Mouse (Mus musculus): ENCODE data around the gene Tcf3. TPM values are rescaled to one million over a fixed set of nuclear protein-coding genes. Genes with fewer than 3 reads are reported as not detected.

Tcf3 gene
- total RNA-seq, 1 experiment from 2014 or later, result 54.4 TPM

DNA sequence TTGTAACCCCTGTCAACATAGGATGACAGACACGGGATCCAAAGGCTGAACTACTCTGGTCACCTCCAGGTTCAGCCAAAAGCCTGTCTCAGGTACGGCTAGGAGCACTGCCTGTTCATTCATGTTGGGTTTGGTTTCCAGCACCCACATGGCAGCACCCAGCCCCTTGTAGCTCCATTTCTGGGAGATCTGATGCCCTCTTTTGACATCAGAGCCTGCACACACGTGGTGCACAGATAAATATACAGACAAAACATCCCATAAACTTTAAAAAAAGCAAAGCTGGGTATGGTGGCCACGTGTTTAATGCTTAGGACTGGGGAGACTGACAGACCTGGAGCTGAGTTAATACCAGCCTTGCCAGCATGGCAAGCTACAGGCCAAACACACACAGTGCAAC lies 25.5 kb downstream of the Tcf3 start:
- no peak for DNase-seq

- DNase-seq, result peak; percentile 96
Observed at GRCm38 (mm10) chr10:80406684-80407501, 26.6 kb downstream of the Tcf3 start, which contains the start of gene Uqcr11. Gene Uqcr11 (minus strand): TSS chr10:80406830.

GRCm38 (mm10) chr10:80405481-80406173 lies 27.8 kb downstream of the Tcf3 start:
- DNase-seq, result peak; percentile 58

GRCm38 (mm10) chr10:80403044-80403692 lies 30.3 kb downstream of the Tcf3 start:
- peak; percentile 90 for DNase-seq

- no peak for DNase-seq
Observed at GRCm38 (mm10) chr10:80400704-80401161, 32.7 kb downstream of the Tcf3 start.

- no peak for DNase-seq
Observed at GRCm38 (mm10) chr10:80399973-80400703, 33.3 kb downstream of the Tcf3 start.

DNA sequence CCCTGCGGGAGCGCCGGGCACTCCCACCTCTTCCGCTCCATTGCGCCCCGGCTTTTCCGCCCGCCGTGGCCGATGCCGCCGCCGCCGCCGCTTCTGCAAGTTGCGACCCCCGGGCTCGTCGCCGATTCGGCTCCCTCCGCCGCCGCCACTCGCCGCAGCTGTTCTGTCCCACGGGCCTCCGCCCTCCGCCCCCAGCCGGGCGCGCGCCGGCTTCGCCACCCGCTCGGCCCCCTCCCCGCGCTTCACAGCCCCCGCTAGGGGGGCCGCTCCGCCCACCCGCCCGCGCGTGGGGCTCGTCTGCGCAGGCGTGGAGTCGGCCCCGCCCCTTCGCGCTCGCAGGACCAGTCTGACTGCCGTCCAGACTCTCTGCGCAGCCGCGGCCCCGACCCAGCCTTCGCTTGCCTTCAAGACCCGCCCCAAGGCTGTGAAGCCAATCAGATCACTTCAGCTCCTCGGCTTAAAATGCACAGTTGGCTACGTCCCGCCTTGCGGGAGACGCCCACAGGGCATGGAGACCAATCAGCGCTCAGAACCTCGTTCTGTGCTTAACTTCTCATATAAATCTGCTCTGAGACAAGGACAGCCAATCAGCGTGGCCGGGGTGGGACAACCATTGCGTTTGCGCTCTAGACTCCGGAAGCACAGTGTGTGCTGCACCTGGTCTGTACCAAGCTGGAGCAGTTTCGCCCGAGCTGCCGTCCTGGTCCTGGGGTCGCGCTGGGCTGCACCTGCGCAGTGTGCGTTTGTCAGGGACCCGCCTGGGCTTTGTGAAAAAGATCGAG lies 34.1 kb downstream of the Tcf3 start, which contains the start of gene Mbd3:
TSS of gene Mbd3 (minus strand) at position 360 of the 782 bp plus-strand sequence.
- DNase-seq, result peak; percentile 100

DNA sequence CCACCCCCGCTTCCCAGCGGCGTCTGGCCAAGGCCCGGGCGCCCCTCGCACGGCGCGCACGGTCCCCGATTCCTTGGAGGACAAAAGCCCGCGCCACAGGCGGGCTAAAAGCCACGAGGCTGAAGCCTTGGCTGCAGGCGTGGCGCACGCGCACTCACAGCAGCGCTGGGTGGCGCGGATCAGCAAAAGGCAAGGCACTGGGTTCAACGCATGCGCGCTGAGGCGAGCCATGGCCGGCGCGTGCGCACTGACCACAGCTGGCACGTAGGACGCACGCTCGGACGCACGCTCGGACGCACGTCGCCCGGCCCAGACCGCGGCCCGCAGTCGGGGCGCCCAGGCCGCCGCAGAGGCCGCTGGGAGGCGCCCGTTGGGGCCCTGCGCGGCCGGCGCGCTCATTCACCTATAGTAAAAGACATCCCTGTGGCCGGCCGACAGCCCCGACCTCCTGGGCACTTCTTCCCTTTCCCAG lies 34.7 kb downstream of the Tcf3 start:
- peak; percentile 99 for DNase-seq

- DNase-seq, result no peak
Observed at GRCm38 (mm10) chr10:80398174-80398535, 35.3 kb downstream of the Tcf3 start.

DNA sequence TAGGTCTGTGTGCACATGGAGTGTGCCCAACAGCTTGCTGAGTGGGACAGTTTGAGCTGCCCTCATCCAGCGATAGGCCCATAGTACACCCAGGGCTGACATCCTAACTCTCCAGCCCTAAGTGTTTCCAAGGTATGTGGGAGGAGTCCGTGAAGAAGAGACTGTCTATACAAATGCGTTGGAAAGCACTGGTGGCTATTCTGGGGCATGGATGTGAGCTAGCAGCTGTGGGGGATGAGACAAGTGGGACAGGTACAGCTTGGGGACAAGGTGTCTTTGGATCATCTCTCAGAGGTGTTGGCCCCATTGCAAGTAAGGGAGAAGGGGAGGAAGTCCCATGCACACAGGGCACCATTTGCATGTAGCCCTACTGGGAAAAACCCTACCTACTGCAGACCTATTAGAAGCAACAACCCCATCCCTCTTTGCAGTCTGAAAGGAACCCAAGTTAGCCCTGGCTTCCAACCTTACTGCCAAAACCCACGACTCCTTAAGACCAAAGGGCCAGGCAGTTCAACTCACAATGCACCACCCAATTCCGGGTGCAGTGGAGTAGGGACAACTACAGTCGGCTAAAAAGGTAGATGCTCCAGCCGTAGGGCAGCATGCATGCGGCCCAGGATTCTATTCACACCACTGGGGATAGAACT lies 35.8 kb downstream of the Tcf3 start:
- DNase-seq, result no peak

DNA sequence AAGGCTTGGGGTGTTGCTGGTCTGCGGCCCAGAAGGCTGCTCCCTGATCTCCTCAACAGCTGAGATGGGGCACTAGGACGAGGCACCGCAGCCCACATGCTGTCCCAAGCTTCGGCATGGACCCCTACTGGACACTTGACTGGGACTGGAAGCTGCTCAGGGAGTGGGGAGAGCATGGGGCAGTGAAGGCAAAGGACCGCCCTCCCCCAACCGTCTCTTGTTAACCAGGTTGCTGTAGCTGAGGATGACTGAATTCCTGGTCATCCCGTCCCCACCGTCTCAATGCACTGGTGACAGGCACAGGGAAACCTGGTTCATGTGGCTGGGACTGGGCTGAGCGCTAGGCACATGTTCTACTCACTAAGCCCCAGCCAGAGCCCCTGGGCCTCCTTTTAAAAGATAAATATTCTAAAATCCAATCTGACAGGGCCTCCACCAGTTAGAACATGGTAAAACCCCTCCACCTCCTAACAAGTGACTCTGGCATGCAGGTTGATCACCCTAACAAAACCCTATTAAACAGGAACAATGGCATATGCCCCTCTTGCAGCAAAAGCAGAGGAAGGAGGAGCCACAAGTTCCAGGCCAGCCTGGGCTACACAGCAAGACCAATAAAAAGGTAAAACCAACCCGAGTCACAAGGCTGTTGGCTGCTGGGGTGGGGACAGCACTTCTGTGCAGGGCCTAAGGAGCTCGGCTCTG lies 36.5 kb downstream of the Tcf3 start:
- DNase-seq, result no peak

DNA sequence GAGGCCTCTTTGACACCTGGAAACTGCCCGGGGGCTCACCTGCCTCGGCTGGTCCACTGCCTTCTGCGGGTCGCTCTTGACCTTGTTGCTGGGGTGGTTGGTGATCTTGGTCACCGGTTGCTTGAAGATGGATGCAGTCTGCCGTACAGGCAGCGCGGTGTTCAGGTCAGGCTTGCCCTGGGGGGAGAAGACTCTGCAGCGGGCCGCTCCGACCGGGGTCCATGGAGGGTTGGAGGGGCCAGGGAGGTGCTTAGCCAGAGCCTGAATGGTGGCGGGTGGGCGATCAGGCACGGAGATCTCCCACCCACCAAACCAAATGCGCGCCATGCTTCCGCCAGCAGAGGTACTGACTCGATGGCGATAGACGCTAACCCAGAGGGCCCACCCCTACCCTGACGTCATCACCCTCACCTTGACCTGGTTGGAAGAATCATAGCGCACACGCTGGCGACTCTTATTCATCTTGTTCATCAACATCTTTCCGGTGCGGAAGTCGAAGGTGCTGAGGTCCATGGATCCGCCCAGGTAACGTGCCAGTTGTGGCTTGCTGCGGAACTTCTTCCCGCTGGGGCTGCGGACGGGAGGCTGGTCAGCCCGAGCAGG lies 38.3 kb downstream of the Tcf3 start:
- no peak for DNase-seq

DNA sequence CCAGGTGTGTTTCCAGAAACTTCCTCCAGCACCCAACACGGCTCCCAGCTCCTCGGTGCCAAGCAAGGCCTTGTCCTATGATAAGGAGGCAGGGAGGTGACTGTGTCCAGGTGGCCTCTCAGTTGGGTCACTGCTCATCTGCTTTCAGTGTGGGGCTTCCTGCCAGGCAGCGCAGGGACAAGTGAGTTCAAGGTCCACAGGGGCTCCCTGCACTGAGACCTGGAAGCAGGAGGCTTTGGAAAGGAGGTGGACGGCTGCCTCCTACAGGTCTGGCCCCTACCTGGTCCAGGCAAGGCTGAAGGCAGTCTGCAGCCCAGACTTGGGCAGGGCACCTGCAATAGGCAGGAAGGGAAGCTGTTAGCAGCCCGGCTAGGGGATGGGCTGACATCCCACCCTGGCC lies 40.8 kb downstream of the Tcf3 start:
- no peak for DNase-seq

- no peak for DNase-seq
Observed at GRCm38 (mm10) chr10:80390697-80391096, 42.8 kb downstream of the Tcf3 start.

GRCm38 (mm10) chr10:80389185-80389708 lies 44.2 kb downstream of the Tcf3 start:
- no peak for DNase-seq

DNA sequence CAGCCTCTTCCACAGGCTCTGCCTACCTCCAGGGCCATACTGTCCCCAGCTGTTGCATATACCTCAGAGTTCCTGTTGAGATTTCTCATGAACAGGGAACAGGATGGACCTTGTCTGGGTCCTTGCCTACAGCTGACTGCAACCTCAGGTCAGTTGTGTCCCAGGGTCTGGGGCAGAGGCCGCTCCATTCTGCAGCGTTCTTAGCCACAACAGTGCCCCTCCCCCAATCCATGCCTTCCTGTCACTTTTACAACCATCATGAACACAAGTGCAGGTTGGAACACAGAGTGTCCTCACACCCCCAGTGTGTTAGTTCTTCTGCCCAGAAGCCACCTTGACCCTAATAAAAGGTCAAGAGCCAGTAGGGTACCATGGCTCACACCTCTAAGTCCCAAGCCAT lies 44.7 kb downstream of the Tcf3 start:
- no peak for DNase-seq

- peak; percentile 95 for DNase-seq
Observed at GRCm38 (mm10) chr10:80387522-80387959, 45.9 kb downstream of the Tcf3 start, which contains the start of gene Mex3d. Gene Mex3d (minus strand): TSS chr10:80387659.

GRCm38 (mm10) chr10:80386735-80387471 lies 46.5 kb downstream of the Tcf3 start:
- peak; percentile 41 for DNase-seq

Measured in adrenal gland, postnatal 14 days (tissue).